Mouse (Mus musculus): Measurements from ENCODE around the gene Rpl22l1. TPM values are rescaled to one million over a fixed set of nuclear protein-coding genes. Genes with fewer than 3 reads are reported as not detected.
"Not testable (repeated sequence)": the region's sequence is repeated elsewhere in the genome, so short reads cannot be mapped to it uniquely, and the experiment has no call there.

The Rpl22l1 gene
- polyA plus RNA-seq, 1 experiment: 7.9 TPM

- no peak for DNase-seq (ENCODE audit: low read depth)
Observed at GRCm38 (mm10) chr3:28836796-28837371, 31.6 kb downstream of the Rpl22l1 start.

- DNase-seq (ENCODE audit: low read depth): no peak
Observed at GRCm38 (mm10) chr3:28841886-28842649, 36.8 kb downstream of the Rpl22l1 start.

- no peak for DNase-seq (ENCODE audit: low read depth)
Observed at GRCm38 (mm10) chr3:28843231-28843630, 38.0 kb downstream of the Rpl22l1 start.

- no peak for DNase-seq (ENCODE audit: low read depth)
Observed at GRCm38 (mm10) chr3:28847115-28847514, 41.9 kb downstream of the Rpl22l1 start.

GRCm38 (mm10) chr3:28852174-28852573, 46.9 kb downstream of the Rpl22l1 start:
- DNase-seq (ENCODE audit: low read depth): not testable (repeated sequence)

Other genes starting within 250 kb of the Rpl22l1 start
- gene Slc2a2, start 107.5 kb upstream of the Rpl22l1 start, polyA plus RNA-seq (2012; rRNA removed): 0.42 and 1.0 TPM in 2 replicates
- gene Eif5a2, start 24.2 kb upstream of the Rpl22l1 start, polyA plus RNA-seq (2012; rRNA removed): 0.91 and 1.1 TPM in 2 replicates
- not detected in 2 replicates for gene Gm1527, start 87.2 kb downstream of the Rpl22l1 start, polyA plus RNA-seq (2012; rRNA removed)